Mouse (Mus musculus) brown adipose tissue, adult 24 weeks (tissue): Measurements from ENCODE around the gene Rnd1. TPM values are rescaled to one million over a fixed set of nuclear protein-coding genes. Genes with fewer than 3 reads are reported as not detected.

Source experiments
- H3K27ac ChIP-seq: fragments of 200-500 bp; replicated peaks from 2 replicates; pipeline ENCODE4 v1.5.1; 2012; ENCODE audit warnings: low read depth, mild to moderate bottlenecking, low read length
- H3K4me1 ChIP-seq: fragments of 200-500 bp; 2 replicates; pipeline ENCODE4 v1.6.1; 2012; ENCODE audit warnings: low read length, mixed read lengths; ENCODE audit not compliant: control insufficient read depth, insufficient read depth, insufficient read length
- H3K4me3 ChIP-seq: fragments of 200-500 bp; 2 replicates; pipeline ENCODE4 v1.5.1; 2012; ENCODE audit warnings: low read depth, mild to moderate bottlenecking, low read length, moderate library complexity; ENCODE audit not compliant: insufficient read depth
- polyA plus RNA-seq: library from polyadenylated mRNA; stranded (reverse); fragments of >200 nt; gene quantifications from 2 replicates; pipeline ENCODE4 v1.2.4, GENCODE M21; 2012; ENCODE audit not compliant: missing spikeins, insufficient read depth, insufficient read length

The Rnd1 gene
- polyA plus RNA-seq, 1 experiment = 1.7 TPM

DNA sequence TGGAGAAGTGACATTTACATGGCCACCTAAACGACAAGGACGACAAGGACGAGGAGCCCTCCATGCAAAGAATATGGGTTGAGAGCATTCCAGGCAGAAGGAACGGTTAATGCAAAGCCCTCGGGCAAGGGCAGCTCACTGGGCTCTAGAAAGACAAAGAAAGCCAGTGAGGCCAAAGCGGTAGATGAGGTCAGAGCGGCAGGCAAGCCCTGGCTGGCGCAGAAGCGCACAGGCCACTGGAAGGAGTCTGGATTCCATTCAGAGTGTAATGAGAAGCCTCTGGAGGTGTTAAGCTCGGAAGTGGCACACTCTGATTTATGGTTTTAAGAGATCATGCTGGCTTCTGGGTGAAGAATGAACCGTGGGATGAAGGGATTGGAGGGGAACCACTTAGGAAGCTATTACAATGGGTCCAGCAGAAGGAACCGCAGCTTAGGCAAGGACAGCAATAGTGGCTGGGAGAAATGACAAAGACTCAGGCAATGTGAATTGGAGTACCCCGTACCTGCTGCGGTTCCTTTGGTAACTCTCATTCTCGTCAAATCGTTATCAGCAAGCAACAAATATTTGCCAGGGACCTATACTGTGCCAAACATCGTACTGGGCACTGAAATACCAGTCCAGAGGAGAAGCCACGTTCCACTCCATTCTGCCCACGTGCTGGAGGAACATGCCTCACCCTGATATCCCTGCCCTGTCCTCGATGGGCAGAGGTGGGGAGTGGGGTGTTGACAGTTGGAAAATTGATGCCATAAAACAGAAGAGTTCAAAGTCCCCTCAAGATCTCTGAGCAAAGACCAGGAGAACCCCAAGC, 60.7 kb downstream of the Rnd1 start:
- Histone ChIP-seq H3K4me3 (no peak overlapping the region), H3K27ac (no peak overlapping the region), H3K4me1 (no peaks in the 10 kb centered on the region)

DNA sequence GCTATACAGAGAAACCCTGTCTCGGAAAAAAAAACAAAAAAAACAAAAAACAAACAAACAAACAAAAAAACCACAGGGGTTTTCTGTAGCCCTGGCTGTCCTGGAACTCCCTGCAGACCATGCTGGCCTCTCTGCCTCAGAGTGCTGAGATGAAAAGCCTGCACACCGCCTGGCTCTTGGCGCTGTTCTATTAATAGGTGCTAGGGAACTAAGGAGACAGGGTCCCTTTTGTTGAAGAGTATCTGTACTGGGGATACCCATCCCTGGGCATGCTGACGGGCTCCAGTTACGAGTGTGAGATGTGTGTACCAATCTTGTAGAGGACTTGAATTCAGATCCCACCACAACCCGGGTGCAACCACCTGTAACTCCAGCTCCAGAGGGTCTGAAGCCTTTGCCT, 61.5 kb downstream of the Rnd1 start:
- H3K27ac ChIP-seq = no peak overlapping the region
- no peak overlapping the region for H3K4me3 ChIP-seq
- no peaks in the 10 kb centered on the region for H3K4me1 ChIP-seq

DNA sequence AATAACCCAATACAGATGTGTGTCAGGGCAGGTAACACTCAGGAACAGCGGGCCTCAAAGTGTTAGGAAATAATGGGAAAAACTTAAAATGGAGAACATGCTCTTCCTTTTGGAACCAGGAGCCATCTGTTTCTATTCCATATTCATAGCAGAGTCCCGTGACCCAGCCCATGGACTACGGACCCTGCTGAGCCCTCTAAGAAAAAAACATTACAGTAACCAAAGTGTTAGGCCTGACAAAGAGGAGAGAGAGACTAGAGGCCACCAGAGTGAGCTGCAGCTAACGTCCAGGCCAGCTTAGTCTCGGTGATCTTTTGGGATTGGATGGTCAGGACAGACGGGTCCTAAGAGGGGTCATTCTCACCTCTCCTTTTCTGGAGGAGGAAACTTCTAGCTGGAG, 62.3 kb downstream of the Rnd1 start:
- Histone ChIP-seq H3K4me3 (no peak overlapping the region), H3K4me1 (no peaks in the 10 kb centered on the region), H3K27ac (no peak overlapping the region)

DNA sequence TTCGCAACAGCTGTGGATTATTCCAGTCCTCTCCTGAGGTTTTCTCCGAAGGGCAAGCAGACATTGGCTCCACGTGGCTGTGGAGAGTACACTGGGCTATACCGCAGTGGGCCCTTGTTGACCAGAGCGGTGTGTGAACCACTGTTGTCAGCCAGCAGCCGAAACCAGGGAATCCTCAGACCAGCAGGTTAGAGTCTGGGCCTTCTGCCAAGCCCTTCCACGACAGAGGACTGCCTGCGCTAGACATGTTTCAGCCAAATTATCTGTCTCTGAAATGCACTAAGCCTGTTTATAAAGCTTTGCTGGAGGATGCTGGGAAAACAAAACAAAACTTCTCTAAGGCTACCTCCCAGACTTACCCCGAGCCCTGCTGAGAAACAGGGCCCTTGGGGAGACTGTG, 62.7 kb downstream of the Rnd1 start:
- no peak overlapping the region for H3K4me3 ChIP-seq
- H3K27ac ChIP-seq = no peak overlapping the region
- H3K4me1 ChIP-seq = no peaks in the 10 kb centered on the region

Other genes starting within 250 kb of the Rnd1 start
- gene Olfr282, start 246.2 kb downstream of the Rnd1 start, polyA plus RNA-seq = not detected in 2 replicates
- gene Olfr281, start 224.9 kb downstream of the Rnd1 start, polyA plus RNA-seq = not detected in 2 replicates
- not detected in 2 replicates for gene OR5BS1P, start 207.6 kb downstream of the Rnd1 start, polyA plus RNA-seq
- not detected in 2 replicates for gene Lalba, start 194.7 kb downstream of the Rnd1 start, polyA plus RNA-seq
- gene Olfr279, start 185.1 kb downstream of the Rnd1 start, polyA plus RNA-seq = not detected in 2 replicates
- 33.1 and 38.0 TPM in 2 replicates for gene Kansl2, start 143.2 kb downstream of the Rnd1 start, polyA plus RNA-seq
- 16.4 and 18.1 TPM in 2 replicates for gene Ccnt1, start 106.5 kb downstream of the Rnd1 start, polyA plus RNA-seq
- gene 4930415O20Rik, start 106.5 kb downstream of the Rnd1 start, polyA plus RNA-seq = 5.1 and 14.0 TPM in 2 replicates
- 37.3 and 42.5 TPM in 2 replicates for gene Adcy6, start 67.4 kb downstream of the Rnd1 start, polyA plus RNA-seq
- gene Cacnb3, start 46.6 kb downstream of the Rnd1 start, polyA plus RNA-seq = 0.46 and 0.95 TPM in 2 replicates
- gene Ddx23, start 14.6 kb downstream of the Rnd1 start, polyA plus RNA-seq = 28.1 and 50.7 TPM in 2 replicates
- not detected in 2 replicates for gene Ccdc65, start 30.7 kb upstream of the Rnd1 start, polyA plus RNA-seq
- 1.9 TPM in 1 of 2 replicates, not detected in the other for gene Fkbp11, start 50.7 kb upstream of the Rnd1 start, polyA plus RNA-seq
- gene Arf3, start 85.8 kb upstream of the Rnd1 start, polyA plus RNA-seq = 25.8 and 32.2 TPM in 2 replicates
- 0.83 and 0.95 TPM in 2 replicates for gene Wnt10b, start 100.7 kb upstream of the Rnd1 start, polyA plus RNA-seq
- gene Wnt1, start 112.4 kb upstream of the Rnd1 start, polyA plus RNA-seq = not detected in 2 replicates
- gene Ddn, start 132.0 kb upstream of the Rnd1 start, polyA plus RNA-seq = not detected in 2 replicates
- gene Prkag1, start 154.1 kb upstream of the Rnd1 start, polyA plus RNA-seq = 65.2 and 99.5 TPM in 2 replicates
- 11.1 and 15.1 TPM in 2 replicates for gene Kmt2d, start 193.7 kb upstream of the Rnd1 start, polyA plus RNA-seq
- gene Rhebl1, start 217.1 kb upstream of the Rnd1 start, polyA plus RNA-seq = not detected in 2 replicates
- 0.40 and 0.46 TPM in 2 replicates for gene Dhh, start 221.1 kb upstream of the Rnd1 start, polyA plus RNA-seq
- gene Lmbr1l, start 240.8 kb upstream of the Rnd1 start, polyA plus RNA-seq = 6.0 and 6.3 TPM in 2 replicates